Mouse (Mus musculus): Measurements from ENCODE around the gene Pold4. TPM values are rescaled to one million over a fixed set of nuclear protein-coding genes. Genes with fewer than 3 reads are reported as not detected.

Gene Pold4
- total and polyA plus RNA-seq, 3 experiments: 36.8 to 76.4 (median 53.4) TPM

- H3K9ac ChIP-seq (ENCODE audit: insufficient read depth, low read depth): no peak overlapping the region
- no peak overlapping the region for H3K4me2 ChIP-seq (ENCODE audit: insufficient read depth, low read depth, poor library complexity, severe bottlenecking)
- no peaks in the 10 kb centered on the region for H3K9me3 ChIP-seq (replicated peaks; ENCODE audit: low read length)
- TF ChIP-seq TCF12 (IDR thresholded peaks at IDR 0.05; ENCODE audit: low read depth, low read length) (no peak), JUND (conservative IDR thresholded peaks at IDR 0.05; ENCODE audit: low read depth, low read length) (no peak), USF1 (IDR thresholded peaks at IDR 0.05; ENCODE audit: low read depth, low read length) (no peak), CHD1 (IDR thresholded peaks at IDR 0.05; ENCODE audit: low read depth, low read length) (no peak), CHD2 (IDR thresholded peaks at IDR 0.05; ENCODE audit: low read length) (no peak), MAZ (IDR thresholded peaks at IDR 0.05; ENCODE audit: low read depth, low read length) (no peak), HCFC1 (IDR thresholded peaks at IDR 0.05; ENCODE audit: low read depth, low read length) (no peak), RAD21 (IDR thresholded peaks at IDR 0.05; ENCODE audit: low read depth, low read length) (no peak), ZKSCAN1 (IDR thresholded peaks at IDR 0.05; ENCODE audit: borderline replicate concordance, low read depth, low read length) (no peak), POLR2A (IDR thresholded peaks at IDR 0.05; ENCODE audit: low read depth, low read length) (no peak)
- H3K4me1 ChIP-seq (ENCODE audit: control insufficient read depth in 1 of 2, insufficient read depth in 2 of 2): peaks cover 19 to 56% of the 10 kb centered on the region in 2 experiments
- no peak overlapping the region for H3K27ac ChIP-seq (ENCODE audit: insufficient read depth, low read depth)
- in situ Hi-C loops (cut with MboI; ENCODE audit: low pct_ligation_motif_present, low pct_unique_long_range_greater_than_20kb, low sequenced_read_pairs) (loop anchor here (5.0 kb wide), 2 partner anchors 34 to 76 kb away; partner anchors contain the start of gene Aip), dilution Hi-C loops (cut with MboI; ENCODE audit: extremely low pct_ligation_motif_present, extremely low pct_unique_long_range_greater_than_20kb, low sequenced_read_pairs) (no loop called here)
- H3K4me3 ChIP-seq (replicated peaks in 1 of 3; ENCODE audit: low read depth in 2 of 3, low read length in 2 of 3, poor library complexity in 1 of 3): no peak overlapping the region
- peaks cover 12% of the 10 kb centered on the region; the same call in 1 of the 2 replicates for H3K79me2 ChIP-seq (replicated peaks; ENCODE audit: control insufficient read depth, extremely low read depth, insufficient read depth, poor library complexity, severe bottlenecking)
- H3K27me3 ChIP-seq (replicated peaks): peaks cover 6% of the 10 kb centered on the region
- peaks cover 12 to 19% of the 10 kb centered on the region in 2 experiments for H3K36me3 ChIP-seq (replicated peaks in 1 of 2; ENCODE audit: control insufficient read depth in 1 of 2, insufficient read depth in 1 of 2, low read length in 1 of 2)
- no peak for DNase-seq (ENCODE audit: extremely low read depth)
Observed at GRCm38 (mm10) chr19:4203604-4204326, 27.9 kb upstream of the Pold4 start.

DNA sequence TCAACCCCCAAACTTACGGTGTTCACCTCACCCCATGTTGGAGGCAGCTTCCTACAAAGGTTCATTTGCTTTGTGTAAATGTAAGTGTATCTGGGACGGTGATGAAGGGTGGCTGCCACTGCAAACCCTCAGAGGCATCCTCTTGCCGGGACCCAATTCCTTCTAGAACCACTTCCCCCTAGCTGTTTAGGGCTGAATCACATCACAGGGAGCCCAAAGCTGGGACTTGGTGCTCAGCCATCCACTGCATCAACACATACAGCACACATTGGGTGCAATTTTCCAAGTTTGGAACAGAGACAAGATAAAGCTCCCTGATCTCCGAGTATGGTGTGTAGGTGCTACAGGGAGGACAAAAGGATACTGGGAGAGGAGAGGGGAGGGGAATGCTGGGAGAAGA lies 26.8 kb upstream of the Pold4 start:
- dilution Hi-C loops (cut with MboI; ENCODE audit: extremely low pct_ligation_motif_present, extremely low pct_unique_long_range_greater_than_20kb, low sequenced_read_pairs) (no loop called here), in situ Hi-C loops (cut with MboI; ENCODE audit: low pct_ligation_motif_present, low pct_unique_long_range_greater_than_20kb, low sequenced_read_pairs) (loop anchor here (5.0 kb wide), 2 partner anchors 32 to 78 kb away; partner anchors contain the start of gene Aip)

More for the DNA sequence above, 26.8 kb upstream of the Pold4 start:
- peaks cover 5 to 8% of the 10 kb centered on the region in 2 experiments for H3K36me3 ChIP-seq (replicated peaks in 1 of 2; ENCODE audit: control insufficient read depth in 1 of 2, insufficient read depth in 1 of 2, low read length in 1 of 2)
- peaks cover 25 to 52% of the 10 kb centered on the region in 2 experiments for H3K4me1 ChIP-seq (ENCODE audit: control insufficient read depth in 1 of 2, insufficient read depth in 2 of 2)
- peaks cover 12% of the 10 kb centered on the region; the same call in 1 of the 2 replicates for H3K79me2 ChIP-seq (replicated peaks; ENCODE audit: control insufficient read depth, extremely low read depth, insufficient read depth, poor library complexity, severe bottlenecking)
- H3K27ac ChIP-seq (ENCODE audit: insufficient read depth, low read depth): no peak overlapping the region
- peaks cover 7% of the 10 kb centered on the region for H3K27me3 ChIP-seq (replicated peaks)
- H3K4me3 ChIP-seq (replicated peaks in 1 of 3; ENCODE audit: low read depth in 2 of 3, low read length in 2 of 3, poor library complexity in 1 of 3): no peak overlapping the region
- H3K9ac ChIP-seq (ENCODE audit: insufficient read depth, low read depth): no peak overlapping the region
- H3K4me2 ChIP-seq (ENCODE audit: insufficient read depth, low read depth, poor library complexity, severe bottlenecking): no peak overlapping the region
- DNase-seq (ENCODE audit: extremely low read depth): no peak
- H3K9me3 ChIP-seq (replicated peaks; ENCODE audit: low read length): no peaks in the 10 kb centered on the region
- TF ChIP-seq POLR2AphosphoS2 (IDR thresholded peaks at IDR 0.05; ENCODE audit: low read depth, low read length): no peak
- TF ChIP-seq USF2 (conservative IDR thresholded peaks at IDR 0.05; ENCODE audit: low read depth, low read length): no peak
- TF ChIP-seq ETS1 (conservative IDR thresholded peaks at IDR 0.05; ENCODE audit: low read depth, low read length): no peak
- no peak for TF ChIP-seq ZNF384 (IDR thresholded peaks at IDR 0.05; ENCODE audit: low read depth, low read length)
- TF ChIP-seq E2F4 (IDR thresholded peaks at IDR 0.05; ENCODE audit: insufficient replicate concordance, low read depth, low read length): no peak
- TF ChIP-seq NRF1 (IDR thresholded peaks at IDR 0.05; ENCODE audit: low read depth, low read length): no peak
- TF ChIP-seq USF1 (IDR thresholded peaks at IDR 0.05; ENCODE audit: low read depth, low read length): no peak
- no peak for TF ChIP-seq HCFC1 (IDR thresholded peaks at IDR 0.05; ENCODE audit: low read depth, low read length)
- no peak for TF ChIP-seq CHD2 (IDR thresholded peaks at IDR 0.05; ENCODE audit: low read length)
- TF ChIP-seq CHD1 (IDR thresholded peaks at IDR 0.05; ENCODE audit: low read depth, low read length): no peak
- TF ChIP-seq PAX5 (IDR thresholded peaks at IDR 0.05; ENCODE audit: low read length): no peak
- no peak for TF ChIP-seq ELF1 (IDR thresholded peaks at IDR 0.05; ENCODE audit: low read depth, low read length)
- no peak for TF ChIP-seq MEF2A (IDR thresholded peaks at IDR 0.05; ENCODE audit: borderline replicate concordance, low read depth, low read length)
- no peak for TF ChIP-seq KAT2A (IDR thresholded peaks at IDR 0.05; ENCODE audit: insufficient replicate concordance, low read length)
- TF ChIP-seq TCF12 (IDR thresholded peaks at IDR 0.05; ENCODE audit: low read depth, low read length): no peak
- no peak for TF ChIP-seq ZMIZ1 (IDR thresholded peaks at IDR 0.05; ENCODE audit: low read depth, low read length)
- TF ChIP-seq MAFK (IDR thresholded peaks at IDR 0.05; ENCODE audit: insufficient replicate concordance, low read length): no peak
- no peak for TF ChIP-seq ZKSCAN1 (IDR thresholded peaks at IDR 0.05; ENCODE audit: borderline replicate concordance, low read depth, low read length)
- TF ChIP-seq TBP (conservative IDR thresholded peaks at IDR 0.05; ENCODE audit: low read depth, low read length): no peak

Data from CH12.LX (cell line).